Mouse (Mus musculus) spleen, embryonic (tissue): ENCODE data around the gene Prepl.

Experiments
- CTCF ChIA-PET: fragments of 350-600 bp; sonication (Branson Sonifier 250); formaldehyde crosslinking; loops from one replicate; lab custom pipeline; 2022; lab: Charles Lee

Prepl gene

GRCm38 (mm10) chr17:85071088-85071775, 18.8 kb downstream of the Prepl start:
- CTCF ChIA-PET, result no interaction called here

GRCm38 (mm10) chr17:85070658-85071057, 19.4 kb downstream of the Prepl start:
- CTCF ChIA-PET, result no interaction called here

GRCm38 (mm10) chr17:85067331-85067730, 22.7 kb downstream of the Prepl start:
- CTCF ChIA-PET, result no interaction called here

- CTCF ChIA-PET, result no interaction called here
These were observed 26.5 kb downstream of the Prepl start for GRCm38 (mm10) chr17:85063560-85063959.

- CTCF ChIA-PET, result interaction anchor here (0.7 kb wide), 1 partner anchor 490 kb away, joined by 7 read pairs; no protein-coding TSS in a partner anchor
These were observed 30.9 kb downstream of the Prepl start for GRCm38 (mm10) chr17:85059136-85059535.

- CTCF ChIA-PET, result interaction anchor here (0.6 to 0.7 kb wide), 2 partner anchors 26 to 489 kb away, joined by 6 to 7 read pairs; no protein-coding TSS in a partner anchor
These were observed 31.8 kb downstream of the Prepl start for GRCm38 (mm10) chr17:85058276-85058675.

GRCm38 (mm10) chr17:85048379-85048778, 41.7 kb downstream of the Prepl start:
- CTCF ChIA-PET, result no interaction called here

GRCm38 (mm10) chr17:85045160-85045559, 44.9 kb downstream of the Prepl start:
- CTCF ChIA-PET, result no interaction called here

- CTCF ChIA-PET, result no interaction called here
These were observed 45.6 kb downstream of the Prepl start for GRCm38 (mm10) chr17:85044466-85044865.

- CTCF ChIA-PET, result no interaction called here
These were observed 46.6 kb downstream of the Prepl start for GRCm38 (mm10) chr17:85043404-85043816.

- CTCF ChIA-PET, result no interaction called here
These were observed 47.6 kb downstream of the Prepl start for GRCm38 (mm10) chr17:85042419-85042818.

- CTCF ChIA-PET, result no interaction called here
These were observed 49.1 kb downstream of the Prepl start for GRCm38 (mm10) chr17:85040913-85041312.

- CTCF ChIA-PET, result no interaction called here
These were observed 51.3 kb downstream of the Prepl start for GRCm38 (mm10) chr17:85038761-85039160.

GRCm38 (mm10) chr17:85038311-85038710, 51.7 kb downstream of the Prepl start:
- CTCF ChIA-PET, result no interaction called here

GRCm38 (mm10) chr17:85037855-85038254, 52.2 kb downstream of the Prepl start:
- CTCF ChIA-PET, result no interaction called here

GRCm38 (mm10) chr17:85034068-85034467, 56.0 kb downstream of the Prepl start:
- CTCF ChIA-PET, result no interaction called here

- CTCF ChIA-PET, result no interaction called here
These were observed 57.0 kb downstream of the Prepl start for GRCm38 (mm10) chr17:85033087-85033486.

- CTCF ChIA-PET, result no interaction called here
These were observed 59.4 kb downstream of the Prepl start for GRCm38 (mm10) chr17:85030651-85031050.

GRCm38 (mm10) chr17:85028797-85029196, 61.2 kb downstream of the Prepl start:
- CTCF ChIA-PET, result no interaction called here

GRCm38 (mm10) chr17:85028093-85028739, 61.8 kb downstream of the Prepl start, which contains the start of gene Slc3a1:
Gene Slc3a1 (plus strand): TSS chr17:85028376.
- CTCF ChIA-PET, result interaction anchor here (0.7 kb wide), 1 partner anchor 986 kb away, joined by 3 read pairs; no protein-coding TSS in a partner anchor

- CTCF ChIA-PET, result no interaction called here
These were observed 62.8 kb downstream of the Prepl start for GRCm38 (mm10) chr17:85027247-85027646.

GRCm38 (mm10) chr17:85026436-85026835, 63.6 kb downstream of the Prepl start:
- CTCF ChIA-PET, result no interaction called here

GRCm38 (mm10) chr17:85025151-85025550, 64.9 kb downstream of the Prepl start:
- CTCF ChIA-PET, result no interaction called here
